Mouse (Mus musculus): ENCODE measurements around the gene Kdm1b.

Gene Kdm1b

DNA sequence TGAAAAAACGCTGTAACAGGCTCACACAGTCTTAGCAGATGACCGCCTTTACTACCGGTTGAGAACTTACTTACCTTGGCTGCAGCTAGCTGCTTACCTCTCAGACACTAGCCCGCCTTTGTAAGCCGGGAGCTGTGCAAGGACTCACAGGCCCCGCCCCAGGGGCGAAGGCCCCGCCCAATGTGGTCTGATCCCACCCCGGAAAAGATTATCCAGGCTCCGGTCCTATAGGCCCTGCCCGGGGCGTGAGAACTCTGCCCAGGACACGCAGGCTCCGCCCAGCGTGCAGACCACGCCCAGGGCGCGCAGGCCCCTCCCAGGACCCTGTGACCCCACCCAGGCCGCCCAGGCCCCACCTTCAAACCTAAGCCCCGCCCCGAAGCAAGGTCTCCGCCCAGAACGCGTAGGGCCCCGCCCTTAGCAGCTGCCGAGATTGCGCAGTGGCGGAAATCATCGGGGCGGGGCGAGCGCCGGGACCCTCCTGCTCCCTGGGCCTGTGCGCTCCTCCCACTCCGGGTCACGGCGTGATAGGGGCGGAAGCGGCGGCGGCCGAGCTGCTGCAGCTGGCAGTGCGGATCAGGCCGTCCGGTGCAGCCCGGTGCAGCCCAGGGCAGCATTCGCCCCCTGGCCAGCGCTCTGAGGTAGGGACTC is at the start of gene Kdm1b:
TSS of gene Kdm1b (plus strand) at position 470 of the 651 bp plus-strand sequence.
- peak; percentile 99 for DNase-seq

DNA sequence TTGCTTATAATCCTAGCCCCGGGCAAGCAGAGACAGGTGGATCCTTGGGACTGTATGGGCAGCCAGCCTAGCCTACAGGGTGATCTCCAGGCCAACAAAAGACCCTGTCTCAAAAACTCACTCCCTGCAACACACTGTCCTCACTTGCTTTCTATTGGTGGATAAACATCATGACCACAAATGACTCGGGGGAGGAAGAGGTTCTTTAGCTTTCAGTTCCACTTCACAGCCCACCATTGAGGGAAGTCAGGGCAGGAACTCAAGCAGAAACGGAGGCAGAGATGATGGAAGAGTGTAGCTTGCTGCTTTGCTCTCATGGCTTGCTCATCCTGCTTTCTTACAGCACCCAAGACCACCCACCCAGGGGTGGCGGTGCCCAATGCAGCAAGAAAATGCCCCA is 45.9 kb upstream of the Kdm1b start:
- no peak for DNase-seq

DNA sequence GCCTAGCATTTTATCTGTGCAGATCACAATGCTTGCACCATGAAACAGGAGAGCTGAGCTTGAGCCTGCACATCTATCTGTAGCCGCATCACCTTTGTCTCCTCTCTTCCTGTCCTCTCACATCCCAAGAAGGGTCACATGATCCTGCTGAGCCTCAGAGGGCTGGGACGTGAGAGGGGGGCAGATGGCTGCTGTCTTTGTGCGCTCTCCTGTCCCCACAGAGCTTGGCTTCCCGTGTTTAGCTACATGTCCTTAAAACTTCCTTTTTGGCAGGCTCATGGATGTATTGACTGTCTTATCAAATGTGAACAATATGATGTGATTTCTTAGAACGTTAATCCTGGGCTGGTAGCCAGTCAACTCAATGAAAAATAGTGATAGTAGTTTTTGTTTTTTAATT is 43.8 kb upstream of the Kdm1b start:
- no peak for DNase-seq

DNA sequence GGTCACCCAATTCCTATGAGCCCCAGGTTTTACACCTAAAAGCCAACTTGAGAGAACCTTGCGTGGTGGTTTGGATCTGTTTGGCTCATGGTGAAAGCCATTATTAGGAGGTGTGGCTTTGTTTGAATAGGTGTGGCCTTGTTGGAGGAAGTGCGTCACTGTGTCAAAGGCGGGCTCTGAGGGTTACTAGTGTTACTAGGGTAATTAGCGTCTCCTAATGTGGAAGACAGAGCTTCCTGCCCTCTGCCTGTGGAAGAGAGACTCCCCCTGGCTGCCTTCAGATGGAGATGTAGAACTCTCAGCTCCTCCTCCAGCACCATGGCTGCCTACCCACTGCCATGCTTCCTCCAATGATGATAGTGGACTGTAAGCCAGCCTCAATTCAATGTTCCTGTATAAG is 41.7 kb upstream of the Kdm1b start:
- DNase-seq = no peak

DNA sequence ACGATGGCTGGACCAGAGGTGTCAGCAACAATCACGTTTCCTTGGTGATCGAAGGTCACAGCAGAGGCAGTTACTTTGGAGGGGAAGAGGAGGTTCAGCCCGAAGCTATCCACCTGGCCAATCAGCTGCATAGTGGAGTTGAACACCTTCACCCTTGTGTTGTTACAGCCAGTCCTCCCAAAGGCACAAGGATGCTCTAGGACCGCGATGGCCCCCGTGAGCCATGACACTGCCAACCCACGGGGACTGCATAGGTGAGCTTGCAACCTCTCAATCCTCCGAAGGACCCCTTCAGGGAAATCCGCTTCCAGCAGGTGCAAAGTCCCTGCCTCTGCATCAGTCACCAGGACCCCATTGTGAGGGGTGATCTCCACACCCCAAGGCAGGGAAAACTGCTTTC is 29.6 kb upstream of the Kdm1b start:
- no peak for DNase-seq

DNA sequence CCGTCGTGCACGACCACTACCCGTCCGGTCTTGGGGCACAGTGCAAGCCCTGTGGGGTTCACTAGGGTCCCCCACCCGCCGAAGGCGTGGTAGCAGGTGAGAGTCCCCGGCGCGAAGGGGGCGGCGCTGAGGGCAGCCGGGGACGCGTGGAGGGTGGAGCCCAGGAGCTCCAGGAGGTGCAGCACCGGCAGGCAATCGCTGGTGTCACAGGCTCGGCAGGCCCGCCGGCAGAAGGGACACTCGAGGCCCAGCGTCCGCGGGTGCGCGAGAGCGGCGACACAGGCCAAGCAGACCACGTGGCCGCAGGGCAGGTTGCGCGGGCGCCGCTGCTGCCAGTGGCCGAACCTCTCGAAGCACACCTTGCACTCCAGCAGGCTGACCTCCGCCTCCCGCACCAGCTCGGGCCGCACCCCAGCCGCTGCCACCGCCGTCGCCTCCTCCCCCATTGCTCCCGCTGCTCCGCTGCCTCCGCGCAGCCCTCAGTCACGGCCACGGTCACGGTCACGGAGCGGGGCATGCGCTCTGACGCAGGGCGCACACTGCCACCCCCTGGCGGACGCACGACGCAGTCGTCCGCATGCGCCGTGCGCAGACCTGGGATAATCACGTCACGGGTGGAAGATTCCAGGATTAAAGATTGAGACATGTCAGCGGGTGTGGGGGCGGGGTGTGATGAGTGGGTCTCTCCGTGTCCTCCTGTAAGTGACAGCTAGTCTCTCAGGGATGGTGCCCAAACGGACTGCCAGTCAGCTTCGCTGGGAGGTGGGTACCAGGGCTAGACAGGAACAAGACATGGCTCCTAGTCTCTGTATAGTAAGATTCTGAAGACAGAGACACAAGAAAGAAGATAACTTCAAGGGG is 28.7 kb upstream of the Kdm1b start, which contains the start of gene Nhlrc1:
TSS of gene Nhlrc1 (minus strand) at position 517 of the 861 bp plus-strand sequence.
- DNase-seq = peak; percentile 72

DNA sequence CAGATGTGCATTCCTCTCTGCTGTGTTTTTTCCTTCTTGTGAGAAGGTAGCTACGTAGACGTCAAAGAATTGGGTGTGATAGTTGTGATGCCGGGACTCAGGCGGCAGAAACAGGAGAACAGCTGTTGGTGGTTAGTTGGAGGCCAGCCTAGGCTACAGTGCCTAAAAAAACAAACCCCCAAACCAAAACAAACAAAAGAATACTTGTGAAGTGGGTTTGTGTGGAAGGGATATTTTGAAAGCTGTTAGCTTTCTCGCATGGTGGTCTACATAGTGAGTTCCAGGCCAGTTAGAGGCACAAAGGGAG is 28.2 kb upstream of the Kdm1b start:
- DNase-seq = no peak

DNA sequence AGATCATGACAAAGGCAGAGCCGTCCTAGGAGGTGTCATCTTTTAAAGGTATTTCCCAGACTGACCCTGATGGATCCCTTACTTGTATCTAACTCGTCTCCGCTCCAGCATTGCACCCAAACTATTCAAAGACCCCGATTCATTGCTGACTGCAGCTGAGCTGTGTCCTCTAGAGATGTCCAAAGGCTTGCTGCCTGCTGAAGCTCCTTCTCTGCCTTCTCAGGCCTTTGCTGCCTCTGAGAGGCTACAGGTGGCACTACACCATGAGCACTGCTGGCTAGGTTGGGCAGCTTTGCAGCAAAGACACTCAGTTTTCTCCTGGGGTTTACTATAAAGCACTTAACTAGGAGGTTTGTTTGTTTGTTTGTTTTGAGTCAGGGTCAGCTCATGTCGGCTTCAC is 26.0 kb upstream of the Kdm1b start:
- DNase-seq = peak; percentile 25

DNA sequence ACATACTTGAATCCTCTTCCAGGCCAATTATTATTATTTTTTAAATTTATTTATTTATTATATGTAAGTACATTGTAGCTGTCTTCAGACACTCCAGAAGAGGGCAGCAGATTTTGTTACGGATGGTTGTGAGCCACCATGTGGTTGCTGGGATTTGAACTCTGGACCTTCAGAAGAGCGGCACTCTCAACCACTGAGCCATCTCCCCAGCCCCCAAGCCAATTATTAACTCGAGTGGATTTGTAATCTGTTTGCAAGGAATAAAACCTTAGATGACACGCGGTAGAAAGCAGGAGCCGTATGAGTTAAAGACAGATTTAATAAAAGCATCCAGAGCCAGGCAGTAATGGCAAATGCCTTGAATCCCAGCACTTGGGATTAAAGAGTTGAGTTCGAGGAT is 23.5 kb upstream of the Kdm1b start:
- DNase-seq = no peak

DNA sequence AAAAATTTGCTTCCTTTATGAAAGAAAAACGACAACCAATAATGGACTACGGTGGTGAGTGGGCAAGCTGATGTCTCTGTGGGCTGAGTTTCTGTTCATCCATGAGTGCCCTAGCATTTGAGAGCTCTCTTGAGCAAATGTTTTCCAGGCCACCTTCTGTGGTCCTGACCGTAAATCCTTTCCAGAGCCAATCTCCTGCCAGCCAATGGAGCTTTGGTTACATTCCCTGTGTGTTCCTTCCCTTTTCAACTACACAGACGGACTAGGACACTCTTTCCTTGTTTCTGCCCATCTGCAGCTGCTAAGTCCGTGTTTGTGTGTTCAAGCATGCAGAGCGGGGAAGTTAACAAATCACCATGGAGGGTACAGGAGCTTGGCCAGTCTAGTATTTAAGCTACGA is 22.5 kb upstream of the Kdm1b start:
- no peak for DNase-seq

DNA sequence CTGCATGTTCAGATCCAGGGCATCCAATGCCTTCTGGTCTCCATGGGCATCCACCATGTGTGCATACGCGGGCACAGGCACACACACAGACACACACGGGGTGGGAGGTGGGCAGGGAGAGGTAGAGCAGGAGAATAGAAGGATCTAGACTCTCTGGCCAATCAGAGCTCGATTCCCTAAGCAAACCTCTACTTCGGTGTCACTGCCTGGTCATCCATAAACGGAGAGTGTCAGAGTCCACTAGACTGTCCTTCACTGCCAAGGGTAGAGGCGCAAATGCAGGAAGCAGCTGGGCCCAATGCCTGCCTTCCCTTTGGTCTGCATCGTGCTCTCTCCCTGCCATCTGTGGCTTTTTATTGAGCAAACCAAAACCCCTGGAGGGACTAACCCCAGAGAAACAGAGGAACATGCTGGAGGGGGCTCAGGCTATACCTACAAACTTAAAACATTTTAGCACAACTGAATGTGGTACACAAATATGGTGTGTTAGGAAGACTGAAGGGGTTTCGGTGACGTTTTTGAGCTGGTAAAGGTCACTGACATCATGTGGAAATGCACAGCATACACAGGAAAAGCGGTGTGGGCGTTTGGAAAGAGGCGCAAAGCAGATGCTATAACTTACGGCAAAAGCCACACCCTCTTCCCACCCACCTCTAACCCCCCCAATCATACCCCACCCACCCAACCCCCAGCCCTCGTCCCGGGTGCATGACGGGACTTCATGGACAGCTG is 12.8 kb upstream of the Kdm1b start:
- DNase-seq = no peak

DNA sequence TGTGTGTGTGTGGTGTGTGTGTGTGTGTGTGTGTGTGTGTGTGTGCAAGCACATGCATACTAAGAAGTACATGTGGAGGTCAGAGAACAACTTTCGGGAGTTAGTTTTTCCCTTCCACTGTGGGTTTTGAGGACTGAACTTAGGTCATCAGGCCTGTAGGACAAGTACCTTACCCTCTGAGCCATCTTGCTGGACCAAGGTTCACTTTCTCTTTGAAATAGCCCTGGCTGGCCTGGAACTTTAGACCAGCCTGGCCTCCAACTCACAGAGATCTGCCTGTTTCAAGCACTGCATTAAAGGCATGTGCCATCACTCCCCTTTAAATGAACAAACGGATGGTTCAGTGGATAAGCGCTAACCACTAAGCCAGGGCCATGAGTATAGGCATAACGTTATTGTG is 9.7 kb upstream of the Kdm1b start:
- DNase-seq = no peak

DNA sequence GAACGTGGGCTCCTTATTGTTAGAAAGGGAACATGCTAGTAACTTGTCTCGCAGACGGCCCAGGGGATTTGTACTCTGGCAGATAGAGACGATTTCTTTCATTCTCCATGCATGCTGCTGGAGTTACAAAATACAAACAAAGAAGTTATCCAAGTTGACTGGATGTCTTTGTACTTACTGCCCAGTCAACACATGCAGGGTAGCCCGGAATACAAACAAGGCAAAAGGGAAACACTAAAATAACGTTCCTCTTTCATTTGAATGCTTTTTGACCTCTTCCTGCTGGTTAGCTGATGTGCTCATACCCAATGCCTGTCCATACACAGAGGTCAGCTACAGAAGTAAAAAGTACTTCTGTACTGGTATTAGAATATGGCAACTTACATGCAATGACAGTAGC is 5.4 kb upstream of the Kdm1b start:
- no peak for DNase-seq

DNA sequence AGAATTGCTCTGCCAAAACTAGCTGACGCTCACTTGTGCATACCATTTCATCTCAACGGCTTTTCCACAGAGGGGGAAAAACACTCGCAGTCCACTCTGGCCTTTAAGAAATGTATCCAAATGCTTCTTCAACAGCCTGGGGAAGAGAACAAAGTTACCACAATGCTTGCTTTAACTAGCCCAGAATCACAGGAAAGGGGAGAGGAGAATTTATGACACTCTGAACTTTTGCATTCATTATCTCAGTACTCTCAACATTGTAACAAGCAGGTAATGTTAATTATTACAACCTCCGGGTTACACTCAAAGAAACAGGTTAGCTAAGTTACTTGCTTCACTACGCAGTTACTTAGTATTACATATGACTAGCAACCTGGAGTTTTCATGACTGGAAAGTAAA is 3.2 kb upstream of the Kdm1b start:
- DNase-seq = no peak

DNA sequence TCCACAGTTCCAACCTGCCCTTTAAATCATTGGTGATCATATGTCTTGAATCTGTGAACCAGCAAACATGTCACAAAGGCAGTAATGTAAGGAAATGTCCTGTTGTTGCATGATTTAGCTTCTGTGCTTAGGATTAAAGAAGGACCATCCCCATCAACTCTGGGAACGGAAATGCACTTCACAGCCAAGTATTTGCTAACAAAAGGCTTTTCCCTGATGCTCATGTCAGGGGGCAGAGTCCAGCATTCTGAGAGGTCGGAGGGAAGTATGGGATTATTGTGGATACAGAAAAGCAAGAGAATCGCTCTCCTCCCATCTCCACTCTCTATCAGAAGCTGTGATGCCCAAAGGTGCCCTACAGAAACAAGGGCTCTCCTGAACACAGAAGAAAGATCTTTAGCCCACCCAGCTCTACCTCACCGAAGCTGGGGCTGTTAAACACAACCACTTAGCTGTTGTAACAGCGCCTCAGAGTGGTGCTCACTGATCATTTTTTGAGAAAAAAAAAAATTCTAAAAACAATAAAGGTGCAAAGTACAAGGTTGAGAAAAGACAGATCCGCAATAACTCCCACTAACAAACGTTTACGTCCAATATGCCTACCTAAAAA is 1.2 kb upstream of the Kdm1b start:
- DNase-seq = no peak

DNA sequence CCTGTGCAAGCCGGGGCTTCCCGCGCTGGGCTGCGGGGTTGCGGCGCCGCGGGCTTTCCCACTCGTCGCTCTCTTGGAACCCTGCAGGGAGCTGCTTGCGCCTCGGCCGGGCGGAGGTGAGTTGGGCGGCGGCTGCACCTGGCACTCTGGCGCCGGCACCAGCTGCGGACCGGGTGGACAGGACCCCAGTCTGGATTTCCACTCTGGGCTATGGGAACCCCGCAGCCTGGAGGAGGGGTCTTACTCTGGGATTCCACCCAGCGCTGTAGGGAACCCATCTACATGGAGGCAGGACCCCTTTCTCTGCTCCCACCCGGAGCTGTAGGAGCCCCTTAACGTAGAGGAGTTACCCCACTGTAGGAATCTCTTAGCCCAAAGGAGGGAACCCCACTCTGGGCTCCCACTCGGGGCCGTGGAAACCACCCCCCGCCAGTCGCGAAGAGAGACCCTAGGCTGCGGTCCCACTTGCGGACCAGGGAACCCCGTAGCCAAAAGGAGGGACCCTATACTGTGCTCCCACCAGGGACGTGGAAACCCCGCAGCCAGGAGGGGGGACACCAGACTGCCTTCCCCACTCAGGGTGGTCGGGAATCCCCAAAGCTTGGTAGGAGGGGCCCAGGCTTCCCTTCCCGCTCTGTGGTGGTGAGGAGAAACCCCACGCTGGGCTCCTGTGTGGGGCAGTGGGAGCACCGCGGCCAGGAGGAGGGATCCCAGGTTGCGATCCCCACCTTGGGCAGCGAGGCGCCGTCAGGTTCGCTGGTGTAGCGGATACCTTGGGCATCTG is 726 bp downstream of the Kdm1b start:
- DNase-seq = no peak

DNA sequence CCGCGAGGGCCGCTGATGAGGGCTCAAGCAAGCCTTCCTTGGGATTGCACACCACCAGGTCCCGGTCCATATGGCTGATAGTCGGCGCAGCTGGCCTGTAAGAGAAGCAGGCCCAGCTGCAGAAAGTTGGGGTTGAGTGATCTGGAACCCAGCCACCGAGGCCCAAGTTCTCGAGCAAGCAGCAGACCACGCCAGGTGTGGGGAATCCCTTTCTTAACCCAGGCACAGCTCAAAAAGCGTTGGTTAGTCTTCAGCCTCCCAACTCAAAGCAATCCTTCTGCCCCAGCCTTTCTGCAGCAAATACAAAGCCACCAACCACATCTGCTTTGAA is 1.3 kb downstream of the Kdm1b start, which contains the start of gene Tpmt:
TSS of gene Tpmt (minus strand) at position 121 of the 331 bp plus-strand sequence.
- DNase-seq = peak; percentile 40

DNA sequence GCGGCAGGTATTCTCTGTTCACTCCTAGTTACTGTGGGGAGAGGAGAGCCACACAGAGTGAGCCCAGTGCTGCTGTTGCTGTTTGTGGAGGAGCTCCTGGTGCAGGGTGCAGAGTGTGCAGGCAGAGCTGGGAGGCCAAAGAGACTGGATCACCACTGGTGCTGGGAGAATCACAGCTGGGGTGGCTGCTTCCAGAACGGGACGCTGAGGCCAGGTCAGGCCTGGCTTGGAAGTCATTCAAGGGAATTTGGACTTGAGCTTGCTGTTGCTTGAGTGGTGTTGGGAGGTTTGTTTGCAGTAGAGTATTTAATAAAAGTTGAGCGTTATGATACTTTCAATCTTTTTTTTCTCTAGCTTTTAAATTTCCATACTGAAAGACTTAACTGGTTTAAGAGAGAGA is 4.7 kb downstream of the Kdm1b start:
- DNase-seq = no peak

DNA sequence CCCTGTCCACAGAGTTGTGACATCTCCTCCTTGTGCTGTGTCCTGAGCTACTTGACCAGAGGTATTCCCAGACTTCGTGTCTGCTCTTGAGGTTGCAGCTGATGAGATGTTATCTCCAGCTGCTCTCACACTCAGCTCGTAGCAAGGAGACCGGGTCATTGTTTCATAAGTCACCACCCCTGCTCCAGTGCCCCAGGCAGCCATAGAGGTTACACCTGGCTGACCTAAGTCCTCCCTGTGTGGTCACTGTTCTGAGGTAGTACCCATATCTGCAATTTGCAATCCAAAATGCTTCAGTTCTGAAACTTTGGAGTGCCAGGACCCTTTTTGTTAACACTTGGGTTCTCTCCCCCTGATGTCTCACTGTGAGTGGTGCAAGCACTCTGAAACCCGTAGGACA is 6.7 kb downstream of the Kdm1b start:
- DNase-seq = no peak

DNA sequence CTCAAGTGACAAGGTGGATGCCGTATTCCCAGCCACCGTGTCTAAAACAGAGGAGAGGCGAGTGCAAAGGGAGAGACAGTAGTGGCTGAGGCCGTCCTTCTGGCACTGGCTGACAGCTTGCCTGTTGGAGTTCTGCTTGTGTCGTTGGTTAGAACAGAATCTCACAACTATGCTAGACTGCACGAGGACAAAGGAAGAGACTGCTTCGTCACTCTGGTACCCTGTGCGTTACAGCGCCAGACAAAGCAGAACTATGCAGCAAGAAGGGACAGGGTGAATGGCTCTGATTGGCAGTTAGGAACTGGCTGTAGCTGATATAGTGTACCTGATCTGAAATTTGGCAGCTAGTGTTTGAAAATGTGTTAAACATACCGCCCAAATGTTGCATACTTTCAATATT is 10.7 kb downstream of the Kdm1b start:
- no peak for DNase-seq

DNA sequence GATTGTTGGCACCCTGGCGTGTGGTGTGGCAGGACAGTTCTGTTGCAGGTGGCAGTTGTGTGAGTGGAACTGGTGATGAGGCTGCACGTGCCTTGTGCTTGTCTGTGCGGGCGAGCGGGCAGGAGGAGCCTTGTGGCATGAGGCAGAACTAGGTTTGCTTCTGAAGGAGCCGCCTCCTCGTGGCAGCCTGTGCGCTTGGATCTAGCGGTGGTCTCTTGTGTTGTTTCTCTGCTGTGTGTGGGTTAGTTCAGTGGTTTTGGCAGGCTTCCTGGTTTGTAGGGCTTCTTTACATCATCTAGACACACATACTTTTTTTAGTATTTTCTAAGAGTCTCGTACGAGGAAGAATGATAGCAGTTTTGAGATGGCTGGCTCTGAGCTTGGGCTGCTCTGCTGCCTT is 12.8 kb downstream of the Kdm1b start:
- peak; percentile 78 for DNase-seq

DNA sequence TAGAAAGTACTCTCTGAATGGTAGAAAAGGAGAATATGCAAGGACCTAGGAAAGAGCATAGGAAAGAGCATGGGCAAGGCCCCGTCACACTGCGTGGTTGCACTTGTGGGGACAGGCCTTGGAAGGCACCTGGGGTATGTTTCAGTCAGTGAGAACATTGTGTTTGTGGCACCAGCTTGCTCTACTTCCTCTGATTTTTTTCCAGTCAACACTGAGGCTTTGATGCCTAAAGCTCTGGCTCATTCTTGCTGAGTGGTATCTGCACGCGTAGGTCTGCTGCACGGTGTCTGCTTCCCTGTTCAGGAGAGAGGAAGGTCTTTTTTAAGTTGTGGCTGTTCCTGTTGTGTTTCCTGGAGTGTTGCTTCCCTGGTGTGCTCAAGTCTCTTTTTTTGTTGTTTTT is 13.5 kb downstream of the Kdm1b start:
- DNase-seq = peak; percentile 56

DNA sequence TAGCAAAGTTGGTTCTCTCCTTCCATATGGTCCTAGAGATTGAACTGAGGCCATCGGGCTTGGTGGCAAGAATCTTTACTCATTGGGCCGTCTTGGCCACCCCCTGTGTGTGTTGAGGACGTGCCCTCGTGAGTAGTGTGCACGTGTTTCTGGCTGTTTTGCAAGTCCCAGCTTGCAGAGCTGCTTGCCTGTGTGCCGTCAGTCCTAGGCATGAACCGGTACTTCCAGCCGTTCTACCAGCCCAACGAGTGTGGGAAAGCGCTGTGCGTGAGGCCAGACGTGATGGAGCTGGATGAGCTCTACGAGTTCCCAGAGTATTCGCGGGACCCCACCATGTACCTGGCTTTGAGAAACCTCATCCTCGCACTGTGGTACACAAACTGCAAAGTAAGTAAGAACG is 19.5 kb downstream of the Kdm1b start:
- no peak for DNase-seq

All from thymus, postnatal 25 days (tissue).